Mouse (Mus musculus): Measurements from ENCODE around the gene Rassf6.

GRCm38 (mm10) chr5:90684994-90685393 is 44.5 kb upstream of the Rassf6 start:
- TF ChIP-seq CTCF (IDR thresholded peaks at IDR 0.05; ENCODE audit: low read depth) (no peak), EP300 (IDR thresholded peaks at IDR 0.05; ENCODE audit: low read depth) (no peak)
